Mouse (Mus musculus) 3T3-L1 (cell line): Measurements from ENCODE around the gene Mdh2.

Experiments used
- DNase-seq: peaks from one replicate; pipeline ENCODE4 v3.0.0-alpha.2; 2015; ENCODE audit warnings: low read depth, low spot score

Gene Mdh2

DNA sequence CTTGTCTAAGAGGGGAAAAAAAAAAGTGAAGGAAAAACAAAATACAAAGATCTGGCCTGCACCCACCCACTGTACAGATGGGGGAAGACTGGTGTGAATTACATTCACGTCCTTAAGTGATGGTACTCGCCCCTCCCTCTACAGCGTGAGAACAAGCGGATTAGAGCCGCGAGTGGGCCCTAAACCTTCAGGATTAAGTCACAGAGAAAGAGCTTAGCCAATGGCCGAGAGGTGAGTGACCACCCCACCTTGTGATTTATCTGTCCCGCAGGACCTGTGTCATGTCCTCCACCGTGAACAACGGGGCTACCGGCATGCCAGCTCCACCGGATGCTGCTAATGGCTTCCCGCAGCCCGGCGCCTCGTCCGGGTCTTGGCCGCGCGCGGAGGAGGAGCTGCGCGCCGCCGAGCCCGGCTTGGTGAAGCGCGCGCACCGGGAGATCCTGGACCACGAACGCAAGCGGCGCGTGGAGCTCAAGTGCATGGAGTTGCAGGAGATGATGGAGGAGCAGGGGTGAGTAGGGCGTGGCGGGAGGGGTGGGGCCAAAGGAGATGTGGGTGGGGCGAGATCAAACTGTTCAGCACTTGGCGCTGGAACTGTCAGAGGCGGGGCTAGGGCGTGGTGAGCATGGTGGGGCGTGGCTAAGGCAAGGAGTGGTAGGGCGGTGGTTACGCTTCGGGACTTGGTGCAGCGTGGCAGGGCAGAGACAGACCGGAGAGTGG, 56.6 kb downstream of the Mdh2 start:
- no peak for DNase-seq

DNA sequence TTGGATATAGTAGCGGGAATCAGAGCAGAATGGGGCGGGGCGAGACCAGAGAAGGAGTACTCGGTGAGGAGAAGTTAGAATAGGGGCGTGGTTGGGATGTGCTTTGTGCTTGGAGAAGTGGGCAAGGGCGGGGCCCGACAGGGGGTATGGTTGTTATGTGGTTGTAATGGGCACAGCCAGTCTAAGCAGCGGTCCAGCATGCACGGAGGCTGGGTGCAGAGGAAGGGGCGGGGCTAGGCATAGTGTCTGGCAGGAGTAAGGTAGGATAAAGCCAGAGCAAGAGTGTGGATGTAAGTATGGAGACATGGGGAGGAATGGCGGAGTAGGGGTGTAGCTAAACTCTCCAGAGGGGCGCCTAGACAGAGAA, 57.2 kb downstream of the Mdh2 start:
- no peak for DNase-seq

DNA sequence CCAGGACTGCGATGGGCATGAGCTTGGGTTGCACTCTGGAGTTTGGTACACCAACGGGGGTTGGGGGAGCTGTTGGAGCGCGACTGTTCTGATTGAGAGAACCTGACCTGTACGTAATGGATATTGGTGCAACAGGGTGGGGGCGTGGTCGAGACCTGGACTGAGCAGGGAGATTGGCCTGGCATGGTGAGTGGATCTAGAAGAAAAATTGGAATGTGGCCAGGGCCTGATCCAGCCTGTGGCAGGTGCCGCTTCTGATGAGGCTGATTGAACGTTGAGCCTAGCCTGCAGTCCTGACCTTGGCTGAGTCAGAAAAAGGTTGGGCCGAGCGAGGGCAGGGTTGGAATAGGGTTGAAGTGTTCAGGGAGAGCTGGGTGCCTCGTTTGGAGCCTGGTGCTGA, 57.7 kb downstream of the Mdh2 start:
- no peak for DNase-seq
